Mouse (Mus musculus): ENCODE measurements around the gene Rasa4.
"Not testable (repeated sequence)": the region's sequence is repeated elsewhere in the genome, so short reads cannot be mapped to it uniquely, and the experiment has no call there.

Gene Rasa4

DNA sequence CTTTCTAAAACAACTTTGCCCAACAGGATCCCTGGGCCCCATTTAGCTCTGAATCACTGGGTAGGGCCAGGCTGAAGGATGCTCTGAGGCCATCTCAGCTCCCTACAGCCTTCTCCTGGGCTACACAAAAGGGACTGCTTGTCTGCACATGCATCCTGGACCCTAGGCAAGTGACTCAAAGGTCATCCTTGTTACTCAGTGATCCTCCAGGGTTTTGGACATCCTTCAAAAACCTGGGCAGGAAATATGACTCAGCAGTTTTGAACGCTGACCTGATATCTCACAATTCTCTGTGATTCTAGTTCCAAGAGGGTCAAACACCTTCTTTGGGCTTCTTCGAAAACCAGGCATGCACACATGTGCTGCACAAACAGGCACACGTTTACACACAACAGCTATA lies 25.3 kb downstream of the Rasa4 start:
- no peak for DNase-seq (ENCODE audit: low spot score)

- not testable (repeated sequence) for DNase-seq (ENCODE audit: low spot score)
Observed at GRCm38 (mm10) chr5:136113546-136113945, 29.8 kb downstream of the Rasa4 start.

DNA sequence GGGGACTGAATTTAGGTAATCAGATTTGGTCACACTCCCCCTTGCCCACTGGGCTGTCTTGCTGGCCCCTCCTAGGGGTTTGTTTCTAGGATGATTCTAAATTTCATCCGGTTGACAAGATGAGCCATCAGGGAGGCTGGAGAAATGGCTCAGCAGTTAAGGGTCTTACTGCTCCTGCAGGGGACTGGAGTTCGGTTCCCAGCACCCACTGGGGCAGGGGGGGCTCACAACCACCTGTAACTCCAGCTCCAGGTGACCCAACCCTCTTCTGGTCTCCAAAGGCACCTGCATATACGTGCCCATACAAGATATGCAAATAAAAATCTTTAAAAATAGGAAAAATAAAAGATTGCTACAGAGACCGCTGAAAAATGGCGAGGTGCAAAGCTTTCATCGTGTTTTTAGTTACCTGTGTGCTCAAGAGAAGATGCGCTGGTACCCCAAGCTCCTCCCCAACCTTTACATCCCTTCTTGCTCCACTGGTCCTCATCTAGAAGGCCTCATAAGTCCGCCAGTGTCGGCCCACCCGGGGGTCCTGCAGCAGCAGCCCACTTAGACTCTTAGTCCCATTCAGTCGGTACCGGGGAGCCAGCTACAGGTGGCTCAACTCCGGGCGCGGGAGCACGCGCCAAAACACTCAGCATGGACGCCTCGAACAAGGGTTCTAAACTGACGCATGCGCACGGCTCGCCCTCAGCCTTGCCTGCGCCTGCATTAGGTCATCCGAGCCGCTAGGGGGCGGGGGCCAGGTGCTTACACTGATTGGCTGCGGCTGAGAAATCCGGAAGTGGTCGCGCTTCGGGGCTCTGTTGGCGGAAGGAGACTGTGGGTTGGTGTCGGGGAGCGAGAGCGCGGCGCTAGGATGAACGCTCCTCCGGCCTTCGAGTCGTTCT lies 32.4 kb downstream of the Rasa4 start, which contains the start of gene Polr2j:
Gene Polr2j, plus strand, starts transcription at position 741 of the 893 bp plus-strand sequence.
- peak; percentile 98 for DNase-seq (ENCODE audit: low spot score)

DNA sequence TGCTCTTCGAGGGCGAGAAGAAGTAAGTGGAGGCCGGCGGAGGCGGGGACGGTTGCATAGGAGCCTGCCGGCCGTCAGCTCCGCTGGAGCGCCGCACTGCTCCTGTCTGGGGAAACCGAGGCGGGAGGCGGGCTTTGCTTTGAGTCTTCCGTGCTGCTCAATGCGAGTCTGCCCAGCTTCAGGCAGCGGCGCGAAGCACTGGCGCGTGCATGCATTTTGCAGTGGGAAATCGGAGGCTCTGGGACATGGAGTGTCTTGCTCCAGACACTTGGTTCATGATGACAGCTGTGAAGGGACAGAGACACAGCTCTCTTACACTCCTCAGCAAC lies 33.0 kb downstream of the Rasa4 start:
- DNase-seq (ENCODE audit: low spot score): no peak

DNA sequence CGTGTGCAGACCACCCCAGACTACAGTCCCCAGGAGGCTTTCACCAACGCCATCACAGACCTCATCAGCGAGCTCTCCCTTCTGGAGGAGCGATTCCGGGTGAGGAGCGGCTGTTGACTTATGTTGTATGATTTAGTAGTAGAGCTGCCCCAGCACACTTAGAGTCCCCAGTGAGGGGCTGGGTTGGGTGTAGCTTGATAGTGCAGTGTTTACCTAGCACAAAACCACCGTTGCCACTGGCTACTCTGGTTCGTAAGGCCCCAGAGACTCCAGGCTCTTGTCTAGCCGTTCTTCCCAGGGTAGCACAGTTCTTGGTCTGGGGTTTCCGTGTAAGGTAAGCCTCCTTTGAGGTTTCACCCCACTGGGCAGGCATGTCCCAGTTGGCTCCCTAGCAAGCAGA lies 38.4 kb downstream of the Rasa4 start:
- DNase-seq (ENCODE audit: low spot score): no peak

DNA sequence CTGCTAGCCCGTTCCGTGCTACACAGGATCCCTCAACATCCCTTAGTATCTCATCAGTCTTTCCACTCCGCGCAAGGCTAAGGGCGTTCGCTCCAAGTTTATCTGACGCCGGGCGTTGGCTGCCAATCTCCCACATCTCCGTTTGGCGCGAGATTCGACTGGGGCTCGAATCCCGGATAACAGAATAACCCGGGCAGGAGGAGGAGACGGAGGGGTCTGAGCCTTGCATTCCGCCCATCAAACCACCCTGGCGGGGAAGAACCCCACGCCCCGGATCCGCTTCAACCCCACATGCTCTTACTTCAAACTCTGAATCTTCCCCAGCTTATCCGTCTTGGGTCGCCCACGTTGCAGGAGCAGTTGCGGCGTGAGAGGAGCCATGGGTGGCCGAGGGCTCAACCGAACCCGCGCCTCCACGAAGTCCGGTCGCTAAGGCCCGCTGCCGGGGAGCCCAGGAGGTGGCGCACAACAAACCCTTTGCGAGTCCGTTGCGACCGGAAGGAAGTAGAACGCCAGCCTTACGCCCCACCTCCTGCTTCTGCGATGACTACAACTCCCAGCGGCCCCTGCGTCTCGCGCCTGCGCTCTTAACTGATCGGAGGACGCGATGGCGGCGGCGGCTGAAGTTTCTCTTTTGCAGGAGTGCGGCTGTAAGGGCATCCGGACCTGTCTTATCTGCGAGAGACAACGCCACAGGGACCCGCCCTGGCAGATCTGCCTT lies 52.0 kb downstream of the Rasa4 start, which contains the start of the genes Lrwd1 and Alkbh4:
Gene Lrwd1, minus strand, starts transcription at position 504 of the 721 bp plus-strand sequence.
Gene Alkbh4, plus strand, starts transcription at position 576 of the 721 bp plus-strand sequence.
- peak; percentile 89 for DNase-seq (ENCODE audit: low spot score)

GRCm38 (mm10) chr5:136136292-136136990 lies 52.7 kb downstream of the Rasa4 start:
- no peak for DNase-seq (ENCODE audit: low spot score)

DNA sequence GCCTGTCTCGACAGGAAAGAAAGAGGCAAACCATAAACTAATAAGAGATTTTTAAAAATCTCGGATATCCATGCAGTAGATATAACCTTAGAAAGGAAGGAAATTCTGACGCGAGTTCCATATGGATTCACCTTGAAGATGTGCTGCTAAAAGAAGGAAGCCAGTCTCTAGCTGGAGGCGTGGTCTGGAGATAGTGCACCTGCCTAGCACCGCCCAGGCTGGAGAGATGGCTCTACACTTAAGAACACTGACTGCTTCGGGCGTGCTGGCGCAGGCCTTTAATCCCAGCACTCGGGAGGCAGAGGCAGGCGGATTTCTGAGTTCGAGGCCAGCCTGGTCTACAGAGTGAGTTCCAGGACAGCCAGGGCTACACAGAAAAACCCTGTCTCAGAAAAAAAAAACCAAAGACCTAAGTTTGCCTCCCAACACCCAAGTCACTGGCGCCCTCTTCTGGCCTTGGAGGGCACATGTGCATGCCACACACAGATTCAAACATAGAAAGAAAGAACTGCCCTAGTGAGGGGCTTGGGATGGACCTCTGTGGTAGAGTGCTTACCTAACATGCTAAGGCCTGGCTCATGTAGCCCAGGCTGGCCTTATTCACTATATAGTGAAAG lies 54.0 kb downstream of the Rasa4 start:
- DNase-seq (ENCODE audit: low spot score): peak; percentile 47

DNA sequence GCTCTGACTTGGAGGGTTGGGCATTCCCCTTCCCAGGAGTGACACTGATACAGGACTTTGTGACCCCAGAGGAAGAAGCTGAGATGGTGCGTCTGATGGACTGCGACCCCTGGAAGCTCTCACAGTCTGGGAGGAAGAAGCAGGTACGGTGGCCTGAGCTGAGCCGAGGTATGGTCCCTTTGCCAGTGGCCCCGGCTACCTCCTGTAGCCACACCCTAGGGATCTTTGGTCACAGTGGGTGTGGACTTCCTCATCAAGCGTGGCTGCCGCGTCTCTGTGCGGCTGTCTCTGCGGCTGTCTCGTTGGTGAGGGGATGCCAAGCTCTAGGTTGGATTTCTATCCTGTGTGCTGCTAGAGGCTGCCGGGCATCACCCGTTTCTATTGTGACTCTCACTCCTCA lies 55.7 kb downstream of the Rasa4 start:
- no peak for DNase-seq (ENCODE audit: low spot score)

DNA sequence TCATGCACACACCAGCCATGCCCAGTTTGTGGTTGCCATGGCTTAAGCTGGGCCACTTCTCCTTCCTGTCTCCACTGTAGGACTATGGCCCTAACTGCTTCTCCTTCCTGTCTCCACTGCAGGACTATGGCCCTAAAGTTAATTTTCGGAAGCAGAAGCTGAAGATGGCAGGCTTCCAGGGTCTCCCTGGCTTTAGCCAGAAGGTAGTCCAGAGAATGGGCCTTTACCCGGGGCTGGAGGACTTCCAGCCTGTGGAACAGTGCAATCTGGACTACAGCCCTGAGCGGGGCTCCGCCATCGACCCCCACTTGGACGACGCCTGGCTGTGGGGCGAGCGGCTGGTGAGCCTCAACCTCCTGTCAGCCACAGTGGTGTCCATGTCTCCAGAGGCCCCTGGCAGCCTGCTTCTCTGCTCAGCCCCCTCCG lies 56.4 kb downstream of the Rasa4 start:
- DNase-seq (ENCODE audit: low spot score): no peak

DNA sequence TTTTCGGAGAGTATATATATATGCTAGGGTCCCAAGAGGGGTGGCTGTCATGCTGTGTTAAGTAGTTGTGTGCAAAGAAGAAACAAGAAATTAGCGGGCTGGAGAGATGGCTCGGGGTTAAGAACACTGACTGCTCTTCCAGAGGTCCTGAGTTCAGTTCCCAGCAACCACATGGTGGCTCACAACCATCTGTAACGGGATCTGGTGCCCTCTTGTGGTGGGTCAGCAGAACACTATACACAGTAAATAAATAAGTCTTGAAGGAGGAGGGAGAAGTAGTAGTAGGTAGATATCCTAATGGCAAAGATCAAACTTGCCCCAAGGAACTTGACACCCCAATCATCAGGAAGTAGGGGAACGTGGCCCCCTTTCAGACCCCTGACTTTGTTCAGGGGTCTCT lies 59.0 kb downstream of the Rasa4 start:
- no peak for DNase-seq (ENCODE audit: low spot score)

- no peak for DNase-seq (ENCODE audit: low spot score)
Observed at GRCm38 (mm10) chr5:136143161-136143755, 59.5 kb downstream of the Rasa4 start.

DNA sequence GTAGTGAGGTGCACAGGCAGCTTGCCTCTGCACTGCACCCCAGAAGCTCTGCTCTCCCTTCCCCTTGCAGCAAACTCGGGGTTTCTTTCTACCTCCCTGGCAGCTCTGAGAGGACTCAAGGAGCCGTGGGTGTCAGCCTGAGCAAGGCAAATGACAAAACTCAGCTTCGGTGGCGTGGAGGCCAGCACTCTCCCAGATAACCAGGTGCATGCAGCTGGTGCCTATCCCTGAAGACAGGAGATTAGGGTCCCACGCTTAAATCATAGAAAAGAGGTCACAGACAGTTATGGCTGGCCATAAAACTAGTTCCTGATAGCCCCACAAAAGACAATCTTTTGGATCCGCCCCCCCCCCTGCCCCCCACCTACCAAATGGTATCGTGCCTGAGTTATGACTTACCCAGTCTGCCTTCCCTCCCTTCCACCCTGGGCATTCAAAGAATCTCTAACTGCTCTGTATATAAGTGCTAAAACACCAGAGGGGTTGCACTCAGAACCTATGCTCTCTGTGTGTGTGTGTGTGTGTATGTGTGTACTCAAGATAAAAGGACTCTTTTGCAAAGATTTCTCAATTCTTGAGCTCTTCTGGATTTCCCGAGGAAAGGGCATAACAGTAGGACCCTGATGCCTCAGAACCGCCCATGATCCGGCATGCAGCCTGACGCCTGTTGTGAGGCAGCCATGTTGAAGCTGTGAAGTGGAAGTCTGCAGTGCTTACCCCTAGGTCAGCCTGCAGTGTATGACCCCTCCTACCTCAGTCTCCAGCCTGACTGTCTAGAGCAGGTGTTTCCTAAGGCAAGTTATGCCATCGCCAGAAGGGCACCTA lies 61.1 kb downstream of the Rasa4 start:
- no peak for DNase-seq (ENCODE audit: low spot score)

DNA sequence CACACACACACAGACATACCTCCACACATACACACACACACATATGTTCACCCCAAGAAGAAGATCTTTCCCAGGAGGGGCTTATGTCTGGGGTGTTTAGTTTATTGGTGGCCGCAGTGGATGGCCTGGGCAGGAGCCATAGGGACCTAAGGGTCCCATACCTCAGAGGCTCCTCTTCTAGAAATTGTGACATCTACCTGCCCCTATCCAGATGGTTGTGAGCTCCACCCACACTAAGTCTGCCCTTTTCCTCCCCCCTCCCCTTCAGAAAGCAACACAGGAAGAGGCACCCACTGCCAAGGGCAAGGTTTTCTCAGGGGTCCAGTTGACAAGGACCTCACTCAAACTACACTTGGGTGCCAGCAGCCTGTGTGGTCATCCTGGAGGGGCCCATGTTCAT lies 63.2 kb downstream of the Rasa4 start:
- no peak for DNase-seq (ENCODE audit: low spot score)

- no peak for DNase-seq (ENCODE audit: low spot score)
Observed at GRCm38 (mm10) chr5:136147704-136148103, 64.0 kb downstream of the Rasa4 start.

DNA sequence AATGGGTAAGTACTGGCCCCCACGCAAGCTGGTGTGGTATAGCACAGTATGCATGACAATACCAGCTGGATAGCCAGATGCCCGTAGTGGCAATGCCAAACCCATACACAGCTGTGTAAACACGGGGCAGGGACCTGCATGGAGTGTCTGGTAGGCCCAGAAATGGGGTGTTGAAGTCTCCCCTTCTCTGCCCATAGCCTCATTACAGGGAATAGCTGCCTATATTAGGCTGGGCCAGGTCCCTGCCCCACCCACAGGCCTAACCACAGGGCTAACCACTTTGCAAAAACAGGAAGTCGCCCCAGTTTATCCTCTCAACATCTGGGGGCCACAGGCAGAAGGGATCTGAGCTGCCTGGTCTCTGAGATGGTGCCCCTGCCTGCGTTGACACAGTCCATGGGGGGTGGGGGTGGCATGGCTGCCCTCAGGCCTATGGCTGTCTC lies 65.4 kb downstream of the Rasa4 start:
- DNase-seq (ENCODE audit: low spot score): not testable (repeated sequence)

DNA sequence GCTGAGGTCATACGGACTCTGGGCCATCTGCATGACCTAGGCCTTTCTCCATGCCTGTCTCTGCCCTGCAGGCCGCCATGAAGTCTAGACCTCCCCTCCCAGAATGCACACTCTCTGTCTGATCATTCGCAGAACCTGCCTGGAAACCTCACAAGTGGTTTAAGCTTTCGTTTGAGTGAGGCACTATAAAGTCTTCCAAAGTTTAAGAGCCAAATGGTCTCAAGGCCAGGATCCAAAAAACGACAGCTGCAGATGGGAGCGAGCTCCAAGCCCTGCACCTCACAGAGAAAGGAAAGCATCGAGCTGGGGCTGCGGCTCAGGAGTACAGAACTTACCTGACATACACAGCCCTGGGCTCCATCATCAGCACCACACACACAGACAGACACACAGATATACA lies 68.6 kb downstream of the Rasa4 start:
- DNase-seq (ENCODE audit: low spot score): no peak

DNA sequence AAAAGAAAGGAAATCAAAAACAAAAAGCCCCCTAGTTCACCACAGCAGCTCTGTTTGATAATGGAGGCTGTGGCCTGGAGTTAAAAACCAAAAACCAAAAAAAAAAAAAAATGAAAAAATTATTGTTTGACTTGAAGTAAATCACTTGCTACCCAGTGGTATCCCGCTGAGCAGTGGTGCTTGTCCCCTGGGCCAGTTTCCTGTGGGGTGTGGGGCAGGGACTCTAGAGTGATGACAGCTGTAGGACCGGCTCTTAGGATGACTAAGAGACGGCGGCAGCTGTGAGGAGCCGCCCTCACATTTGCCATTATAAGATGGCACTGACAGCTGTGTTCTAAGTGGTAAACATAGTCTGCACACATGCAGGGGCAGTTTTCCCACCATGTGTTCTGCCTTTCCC lies 71.7 kb downstream of the Rasa4 start:
- no peak for DNase-seq (ENCODE audit: low spot score)

DNA sequence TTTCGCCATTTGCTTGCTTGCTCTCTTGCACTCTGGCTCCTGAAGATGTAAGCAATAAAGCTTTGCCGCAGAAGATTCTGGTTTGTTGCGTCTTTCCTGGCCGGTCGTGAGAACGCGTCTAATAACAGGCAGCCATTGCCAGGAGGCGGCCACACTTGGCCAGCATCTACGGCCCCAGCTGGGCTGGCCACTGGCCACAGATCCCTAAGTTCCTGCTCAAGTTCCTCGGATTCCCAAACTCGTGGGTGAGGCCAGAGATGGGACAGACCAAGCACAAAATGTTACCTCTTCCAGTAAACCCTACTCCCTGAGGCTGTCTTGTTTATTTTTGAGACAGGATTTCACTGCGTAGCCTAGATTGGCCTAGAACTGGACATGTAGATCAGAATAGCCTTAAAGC lies 76.4 kb downstream of the Rasa4 start:
- not testable (repeated sequence) for DNase-seq (ENCODE audit: low spot score)
